Mouse (Mus musculus): ENCODE measurements around the gene Copg2. TPM values are rescaled to one million over a fixed set of nuclear protein-coding genes. Genes with fewer than 3 reads are reported as not detected.
"Not testable (repeated sequence)": the region's sequence is repeated elsewhere in the genome, so short reads cannot be mapped to it uniquely, and the experiment has no call there.

The Copg2 gene
- polyA plus RNA-seq, 1 experiment from 2014 or later: 21.1 TPM

DNA sequence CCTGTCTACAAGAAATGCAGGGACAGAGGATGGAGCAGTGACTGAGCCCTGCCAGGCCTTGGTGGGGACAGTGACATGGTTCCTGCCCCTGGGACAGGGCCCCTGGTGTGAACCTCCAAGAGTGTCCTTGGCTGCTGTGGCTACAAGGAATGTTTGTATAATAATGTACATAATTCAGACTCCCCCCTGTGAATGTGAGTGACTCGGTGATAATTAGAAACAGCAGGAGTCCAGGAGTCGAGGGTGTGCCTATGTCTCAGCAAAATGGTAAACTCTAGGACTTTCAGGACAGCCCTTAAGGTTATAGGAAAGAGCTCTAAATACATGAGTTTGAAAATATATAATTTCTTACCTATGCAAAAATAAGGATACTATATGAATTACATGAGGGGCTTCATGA lies 64.4 kb downstream of the Copg2 start:
- DNase-seq (ENCODE audit: low spot score): no peak

DNA sequence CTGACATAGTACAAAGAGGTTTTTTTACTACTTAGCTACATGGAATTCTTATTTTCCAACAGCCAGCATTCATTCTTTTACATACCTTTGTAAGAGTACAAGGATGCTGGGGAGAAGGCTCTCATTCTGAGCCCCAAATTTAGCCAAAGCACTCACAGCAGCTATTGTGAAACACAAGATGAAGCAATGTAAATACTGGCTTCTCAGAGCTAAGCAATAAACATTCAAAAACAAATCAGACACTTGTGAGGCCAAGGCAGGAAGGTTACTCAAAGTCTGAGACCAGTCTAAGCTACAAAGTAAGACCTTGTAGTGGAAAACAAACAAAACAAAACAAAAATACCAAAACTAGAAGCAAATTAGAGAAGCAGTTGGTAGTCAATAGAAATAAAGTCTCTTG lies 83.0 kb downstream of the Copg2 start:
- no peak for DNase-seq (ENCODE audit: low spot score)

DNA sequence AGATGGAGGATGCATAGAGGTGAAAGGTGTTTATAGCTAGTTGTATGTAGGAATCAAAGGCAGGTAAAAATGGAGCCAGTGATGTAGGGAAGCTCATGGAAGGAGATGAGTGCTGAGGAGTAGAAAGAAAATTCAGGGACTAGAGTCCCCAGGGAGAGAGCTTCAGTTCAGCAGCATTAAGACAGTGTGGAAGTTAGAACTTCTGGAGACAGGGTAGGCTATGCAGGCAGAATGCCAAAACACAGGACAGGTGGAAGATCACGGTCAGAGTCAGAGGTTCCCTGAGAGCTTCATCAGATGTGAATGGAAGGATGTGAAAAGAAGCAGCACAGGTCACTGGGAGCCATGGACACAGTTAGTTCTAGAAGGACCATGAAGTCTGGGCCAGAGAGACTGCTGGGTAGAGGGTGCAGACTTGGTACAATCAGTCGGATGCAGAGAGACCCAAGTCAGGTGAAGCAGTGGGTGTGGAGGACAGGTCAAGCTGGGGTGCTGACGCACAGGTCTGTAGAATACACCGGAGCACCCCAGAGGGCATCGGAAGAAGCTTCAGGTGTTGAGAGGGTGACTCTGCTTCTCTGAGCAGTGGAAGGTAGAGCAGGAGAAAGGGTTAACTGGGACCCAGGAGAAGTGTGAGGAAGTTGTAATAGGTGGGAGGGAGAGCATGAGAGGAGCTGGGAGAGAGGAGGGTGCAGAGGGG lies 91.4 kb downstream of the Copg2 start:
- no peak for DNase-seq (ENCODE audit: low spot score)

DNA sequence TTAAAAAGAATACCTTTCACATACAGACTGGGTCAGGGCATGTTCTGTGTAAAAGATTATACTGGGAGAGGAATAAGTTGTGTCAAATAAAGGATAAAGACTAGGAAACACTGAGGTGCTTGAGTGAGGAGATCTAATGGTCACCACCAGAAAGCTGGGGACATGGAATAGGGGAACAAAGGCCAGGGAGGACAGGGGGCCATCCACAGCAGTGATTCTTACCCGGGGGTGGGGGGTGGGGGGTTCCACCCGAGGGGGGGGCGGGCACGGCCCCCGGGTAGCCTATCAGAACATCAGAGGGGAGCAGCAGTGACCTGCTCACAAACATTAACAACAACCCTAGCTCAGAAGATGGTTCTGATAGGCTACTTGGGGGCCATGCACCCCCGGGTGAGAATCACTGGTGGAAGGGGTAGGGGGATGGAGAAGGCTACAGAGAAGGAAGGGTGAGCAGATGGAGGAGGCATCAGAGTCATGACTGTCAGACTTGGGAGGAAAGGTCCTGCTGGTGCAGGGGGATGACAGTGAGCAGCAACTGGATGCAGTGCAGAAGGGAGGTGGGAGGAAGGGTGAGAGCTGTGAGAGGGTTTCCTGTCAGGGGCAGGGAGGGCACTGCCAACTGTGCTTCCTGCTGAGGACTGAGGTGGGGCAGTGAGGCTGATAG lies 92.1 kb downstream of the Copg2 start:
- DNase-seq (ENCODE audit: low spot score): peak; percentile 29

DNA sequence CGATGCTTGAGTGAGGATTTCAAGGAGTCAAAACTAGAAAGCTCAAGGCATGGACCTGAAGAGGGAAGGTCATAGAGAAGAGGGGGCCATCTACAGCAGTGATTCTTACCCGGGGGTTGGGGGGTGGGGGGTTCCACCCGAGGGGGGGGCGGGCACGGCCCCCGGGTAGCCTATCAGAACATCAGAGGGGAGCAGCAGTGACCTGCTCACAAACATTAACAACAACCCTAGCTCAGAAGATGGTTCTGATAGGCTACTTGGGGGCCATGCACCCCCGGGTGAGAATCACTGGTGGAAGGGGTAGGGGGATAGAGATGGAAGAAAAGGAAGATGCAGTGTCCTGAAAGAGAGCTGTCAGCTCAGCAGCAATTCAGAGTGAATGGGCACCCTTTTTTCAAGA lies 93.7 kb downstream of the Copg2 start:
- not testable (repeated sequence) for DNase-seq (ENCODE audit: low spot score)

DNA sequence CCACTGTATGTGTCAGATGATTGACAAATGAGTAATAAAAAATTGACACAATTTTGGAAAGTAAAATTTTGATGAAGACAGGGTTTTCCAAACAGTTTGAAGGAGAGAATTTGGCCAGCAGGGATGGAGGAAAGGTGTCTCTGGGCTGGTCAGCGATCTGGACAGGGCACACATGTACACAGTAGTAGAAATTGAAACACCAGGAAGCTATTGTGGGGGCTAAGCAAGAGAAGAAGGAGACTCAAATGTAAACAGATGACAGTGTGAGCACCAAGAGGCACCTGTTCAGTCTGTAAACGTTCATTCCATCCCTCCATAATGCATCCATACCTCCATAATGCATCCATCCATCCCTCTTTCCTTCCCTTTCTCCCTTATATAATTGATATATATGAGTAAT lies 145.4 kb downstream of the Copg2 start:
- DNase-seq (ENCODE audit: low spot score): no peak

DNA sequence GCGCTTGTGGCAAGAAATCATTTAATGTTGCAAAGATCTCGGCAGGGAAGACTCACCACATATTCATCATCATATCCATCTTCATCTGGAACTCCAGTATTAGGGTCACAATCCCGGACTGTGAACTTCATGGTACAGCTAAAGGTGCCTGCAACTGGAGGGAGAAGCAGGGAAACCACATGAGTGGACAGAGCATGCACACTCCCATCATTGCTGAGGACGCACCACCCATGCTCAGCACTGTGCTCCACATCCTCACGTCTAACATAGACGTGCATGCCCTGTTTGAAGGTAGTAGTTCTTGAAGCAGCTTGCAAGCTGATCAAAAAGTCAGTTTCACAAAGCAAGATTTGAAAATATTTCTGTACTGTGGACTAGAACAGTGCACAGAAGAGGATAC lies 146.1 kb downstream of the Copg2 start:
- no peak for DNase-seq (ENCODE audit: low spot score)

DNA sequence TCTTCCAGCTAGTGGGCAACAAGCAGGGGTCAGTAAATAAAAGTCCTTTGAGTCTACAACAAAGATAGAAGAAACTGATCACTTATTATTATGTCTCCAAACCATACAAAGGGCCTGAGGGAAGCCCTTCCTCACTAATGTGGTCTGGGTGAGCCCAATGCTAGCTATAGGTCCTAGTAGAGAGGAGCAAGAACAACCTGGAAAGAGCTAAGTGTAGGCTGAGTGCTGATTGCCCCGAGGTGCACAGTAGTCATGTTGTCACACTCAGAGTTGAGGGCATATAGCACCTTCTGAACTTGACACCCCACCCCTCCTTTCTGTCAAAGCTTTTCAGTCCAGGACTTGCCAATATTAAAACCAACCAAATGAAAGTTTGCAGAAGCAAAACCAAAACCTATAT lies 146.7 kb downstream of the Copg2 start:
- DNase-seq (ENCODE audit: low spot score): no peak

DNA sequence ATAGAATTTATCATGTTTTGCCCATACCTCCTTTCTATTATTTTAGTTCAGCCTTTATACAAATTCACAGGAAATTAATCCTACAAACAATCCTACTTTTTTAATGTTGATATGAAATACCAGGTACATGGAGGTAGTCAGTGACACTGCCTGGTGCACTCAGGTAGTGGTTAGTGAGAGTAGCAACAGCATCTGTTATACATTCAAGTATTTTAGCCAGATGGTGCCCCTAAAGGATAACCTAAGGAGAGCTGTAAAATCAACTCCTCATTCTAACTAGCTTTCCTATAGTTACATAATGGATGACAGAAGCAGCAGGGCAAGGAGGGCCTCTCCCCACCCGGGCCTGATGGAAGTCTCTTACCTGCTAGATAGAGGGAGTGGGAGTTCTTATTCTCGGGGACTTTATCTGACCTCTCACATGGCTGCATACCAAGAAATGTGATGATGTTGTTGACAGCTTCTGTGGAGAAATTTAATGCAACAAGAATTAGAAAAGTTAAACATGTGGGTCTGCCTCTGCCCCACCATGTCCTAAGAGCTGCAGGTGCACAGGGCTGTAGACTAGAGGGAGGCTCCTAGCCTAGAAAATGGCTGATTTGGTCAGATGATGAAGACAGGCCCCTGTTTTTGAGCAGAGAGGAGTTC lies 147.4 kb downstream of the Copg2 start:
- DNase-seq (ENCODE audit: low spot score): no peak

DNA sequence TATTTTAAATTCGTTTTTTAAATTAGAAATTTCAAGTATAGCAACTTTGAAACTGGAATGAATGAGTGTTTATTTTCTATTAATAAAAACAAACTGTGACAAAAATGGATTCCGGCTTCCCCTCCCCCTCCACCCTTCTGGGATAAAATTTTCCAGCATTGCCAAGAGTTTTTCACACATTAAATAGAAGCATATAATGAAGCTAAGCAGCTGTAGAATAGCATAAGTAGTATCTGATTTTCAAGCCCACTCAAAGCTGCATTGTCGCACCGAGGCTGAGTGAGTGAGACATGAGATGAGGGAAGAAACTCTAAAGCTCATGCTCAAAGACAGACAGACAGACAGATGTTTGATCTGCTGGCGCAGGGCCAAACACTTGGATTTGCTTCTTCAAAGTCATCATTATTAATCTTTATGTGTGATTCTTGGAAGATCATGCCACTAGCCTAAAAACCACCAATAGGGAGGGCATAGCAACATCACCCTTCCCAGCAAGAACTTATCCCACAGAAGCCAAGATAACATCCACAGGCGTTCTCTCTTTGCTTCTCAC lies 148.2 kb downstream of the Copg2 start:
- DNase-seq (ENCODE audit: low spot score): no peak

DNA sequence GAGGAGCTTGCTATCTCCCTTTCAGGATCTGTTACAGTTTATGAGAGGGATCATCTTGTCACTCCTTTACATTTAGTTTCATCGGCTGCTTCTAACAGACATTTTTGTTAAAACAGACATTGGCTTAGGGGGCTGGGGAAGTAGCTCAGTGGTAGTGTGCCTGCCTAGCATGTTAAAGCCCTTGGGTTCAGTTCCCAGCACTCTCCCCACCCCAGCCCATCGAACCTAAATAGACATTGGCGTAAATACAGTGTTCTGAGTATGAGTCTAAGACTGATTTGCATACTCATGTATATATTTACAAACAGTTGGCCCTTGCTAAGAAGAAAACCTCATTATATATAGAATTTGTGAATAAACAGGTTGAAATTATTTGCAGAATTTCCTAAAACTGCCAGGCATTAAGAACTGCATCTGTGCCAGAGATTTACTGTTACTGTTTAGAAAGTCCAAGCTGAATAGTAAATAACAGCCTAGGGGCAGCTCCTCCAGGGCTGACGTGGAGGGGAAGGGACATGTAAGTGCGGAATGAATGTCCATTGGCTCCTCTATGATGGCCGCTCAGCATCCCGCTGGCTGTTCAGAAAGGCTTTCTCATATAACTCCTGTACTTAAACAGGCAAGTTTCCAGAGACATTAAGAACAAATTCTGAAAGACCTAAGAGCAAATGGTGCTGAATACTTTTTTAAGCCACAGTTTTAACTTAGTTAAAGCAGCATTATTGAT lies 148.8 kb downstream of the Copg2 start:
- DNase-seq (ENCODE audit: low spot score): no peak

DNA sequence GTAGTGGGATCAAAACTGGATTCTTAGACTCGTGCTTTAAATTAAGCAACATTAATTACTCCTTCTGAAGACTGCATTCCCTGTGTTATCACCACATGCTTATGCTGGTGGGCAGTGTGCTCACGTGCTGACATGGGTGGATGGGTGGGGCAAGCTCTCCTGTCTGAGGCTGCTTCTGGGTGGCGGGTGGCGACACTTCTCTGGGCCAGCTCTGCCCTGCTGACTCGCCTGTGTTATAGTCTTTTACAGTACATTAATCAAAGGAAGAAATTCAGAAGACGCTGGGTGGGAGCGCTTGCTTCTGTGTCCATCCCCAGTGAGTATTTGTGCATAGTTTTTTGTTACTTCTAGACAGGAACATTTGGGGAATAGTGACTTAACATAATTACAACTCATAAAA lies 151.0 kb downstream of the Copg2 start:
- DNase-seq (ENCODE audit: low spot score): no peak

DNA sequence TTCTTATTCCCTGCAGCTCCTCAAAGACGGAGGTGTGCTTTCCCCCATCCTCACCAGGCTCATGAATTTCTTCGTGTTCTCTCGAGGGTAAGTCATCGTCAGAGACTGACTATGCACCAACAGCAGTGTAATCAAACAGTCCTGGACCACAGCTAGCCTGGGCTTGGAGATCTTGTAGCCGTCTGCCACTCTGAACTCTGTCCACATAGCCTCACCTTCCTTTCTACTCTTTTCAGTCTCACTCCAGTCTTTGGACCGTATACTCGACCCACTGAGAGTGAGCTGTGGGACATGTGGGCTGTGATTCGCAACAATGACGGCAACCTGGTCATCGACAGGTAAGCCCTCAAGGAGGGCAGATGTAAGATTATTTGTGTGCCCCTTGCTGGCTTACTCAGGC lies 151.7 kb downstream of the Copg2 start:
- DNase-seq (ENCODE audit: low spot score): no peak

DNA sequence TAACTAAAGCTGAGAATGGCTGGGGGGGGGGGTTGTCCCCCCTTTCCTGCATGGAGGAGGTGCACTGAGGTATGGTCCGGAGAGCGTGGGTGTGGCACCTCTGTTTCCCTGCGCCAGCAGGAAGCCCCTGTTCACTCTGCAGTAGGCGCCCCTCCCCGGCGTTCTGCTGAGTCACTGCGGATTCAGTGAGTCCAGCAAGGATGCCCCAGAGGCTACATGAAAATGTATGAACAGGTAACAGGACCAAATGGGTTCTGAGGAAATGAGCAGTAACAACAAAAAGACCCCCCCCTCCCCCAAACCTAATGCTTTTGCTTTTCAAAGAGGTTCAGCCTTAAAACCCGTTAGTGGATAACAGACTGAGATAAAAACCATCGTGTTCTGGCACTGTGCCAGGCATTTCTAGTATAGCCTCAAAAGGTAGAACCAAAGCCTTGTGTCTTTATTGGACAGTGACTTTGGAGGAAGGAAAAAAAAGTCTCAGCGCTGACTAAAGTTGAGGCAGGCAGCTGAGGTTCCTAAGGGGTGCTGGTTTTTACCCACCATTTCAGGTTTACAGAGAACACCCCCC lies 157.3 kb downstream of the Copg2 start:
- DNase-seq (ENCODE audit: low spot score): no peak

DNA sequence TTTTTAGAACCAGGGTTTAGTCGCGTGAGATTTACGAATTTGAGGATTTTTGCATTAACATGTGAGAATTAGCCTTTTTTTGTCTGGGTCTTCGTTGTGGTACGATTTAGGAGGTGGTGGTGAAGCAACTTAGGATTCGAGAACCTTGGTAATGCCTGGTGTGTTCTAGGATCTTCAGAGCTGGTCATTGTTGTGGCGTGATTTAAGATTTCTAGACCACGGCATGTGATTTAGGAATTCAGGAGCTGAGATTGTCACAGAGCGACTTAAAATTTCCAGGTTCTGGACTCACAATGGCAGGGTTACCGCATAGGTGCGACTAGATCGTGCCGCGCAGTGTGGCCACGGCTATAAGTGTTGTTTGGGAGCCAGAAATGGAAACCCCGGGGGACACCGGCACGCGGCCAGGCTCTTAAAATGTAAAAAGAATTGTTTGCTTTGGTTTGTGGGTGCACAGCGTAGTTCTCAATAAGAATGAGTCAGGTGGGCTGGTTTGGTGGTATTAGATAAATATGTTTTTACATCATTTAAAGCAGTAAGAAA lies 158.1 kb downstream of the Copg2 start:
- no peak for DNase-seq (ENCODE audit: low spot score)

DNA sequence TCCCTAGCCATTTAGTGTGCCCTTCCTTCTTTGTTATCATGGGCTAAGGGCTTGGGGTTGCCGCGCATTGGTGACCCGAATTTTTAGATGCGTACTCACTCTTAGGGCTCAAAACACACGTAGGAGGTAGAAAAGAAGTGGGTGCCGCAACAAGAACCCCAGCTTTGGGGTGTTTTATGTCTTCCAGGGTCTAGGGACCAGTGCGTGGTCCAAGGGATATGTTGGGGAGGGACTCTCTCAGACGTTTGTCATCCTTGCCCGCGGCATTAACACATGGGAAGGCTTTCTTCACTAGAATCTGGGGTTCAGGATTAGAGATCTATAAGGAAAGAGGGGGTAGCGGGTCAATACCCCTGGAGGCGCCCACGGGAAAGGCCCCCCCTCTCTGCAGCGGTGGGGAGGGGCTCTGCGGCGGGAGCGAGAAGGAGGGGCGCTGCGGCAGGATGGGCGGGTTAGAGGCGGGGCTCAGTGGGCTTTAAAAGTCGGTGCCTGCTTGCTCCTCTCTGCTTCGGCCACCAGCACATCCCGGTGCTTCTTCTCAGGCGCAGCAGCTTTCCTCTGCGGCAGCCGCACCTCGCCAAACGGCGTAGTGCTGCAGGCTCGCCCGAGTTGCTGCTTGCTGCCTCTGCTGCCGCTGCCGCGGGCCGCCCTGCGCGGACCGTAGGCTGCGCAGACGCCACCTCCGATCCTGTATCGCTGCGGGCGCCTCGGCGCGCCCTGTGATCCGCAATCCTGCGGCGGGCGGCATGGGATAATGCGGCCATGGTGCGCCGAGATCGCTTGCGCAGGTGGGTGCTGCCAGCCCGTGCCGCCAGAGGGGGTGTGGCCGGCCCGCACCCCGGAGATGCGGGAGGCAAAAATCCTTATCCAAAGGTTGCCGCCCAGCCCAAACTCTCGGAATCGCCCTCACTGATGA lies 158.8 kb downstream of the Copg2 start:
- no peak for DNase-seq (ENCODE audit: low spot score)

DNA sequence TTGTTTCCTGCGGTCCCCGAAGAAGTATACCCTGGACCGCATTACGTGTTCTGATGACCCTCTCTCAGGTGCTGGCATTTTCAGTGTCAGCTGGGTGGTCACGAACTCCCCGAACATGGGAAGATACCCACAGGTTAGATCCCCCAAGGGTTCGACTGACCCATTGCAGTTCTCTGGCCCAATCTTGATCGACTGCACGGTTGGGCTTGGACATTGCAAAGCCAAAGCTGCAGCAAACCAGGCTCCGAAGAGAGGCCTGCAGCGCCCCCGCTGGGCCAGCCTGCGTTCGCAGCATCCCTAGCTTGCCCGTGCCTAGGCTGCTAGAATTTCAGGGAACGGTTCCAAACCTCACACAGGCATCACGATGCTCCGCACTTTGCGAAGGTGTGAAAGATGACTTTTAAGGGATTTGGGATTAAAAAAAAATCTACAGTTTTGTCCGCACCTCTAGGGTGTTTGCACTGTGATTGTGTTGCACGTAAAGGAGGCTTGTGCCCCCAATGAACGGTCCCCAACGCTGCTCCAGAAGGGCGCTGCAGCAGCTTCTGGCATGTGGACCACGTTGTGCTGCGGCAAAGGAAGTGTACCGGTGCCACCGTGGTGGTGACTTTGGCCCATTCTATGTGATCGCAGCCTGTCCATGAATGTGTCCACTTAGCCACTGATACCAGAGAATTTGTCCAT lies 159.6 kb downstream of the Copg2 start:
- DNase-seq (ENCODE audit: low spot score): no peak

DNA sequence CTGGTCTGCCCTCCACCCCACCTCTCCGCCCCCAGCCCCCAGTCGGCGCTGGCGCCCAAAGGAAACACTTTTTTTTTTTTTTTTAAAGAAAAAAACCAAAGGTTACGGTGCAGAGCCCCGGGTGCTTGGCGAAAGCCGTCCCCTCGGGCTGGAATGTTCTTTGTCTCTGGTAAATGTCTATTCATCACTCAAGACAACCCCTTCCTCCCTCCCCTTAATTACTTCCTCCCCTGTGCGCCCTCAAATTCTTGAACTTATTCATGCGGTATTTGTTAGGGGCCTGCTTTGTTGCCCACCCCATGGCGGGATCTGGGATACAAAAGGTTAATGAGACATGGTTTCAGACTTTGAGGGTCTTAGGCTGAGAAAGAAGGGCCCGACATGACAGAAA lies 160.2 kb downstream of the Copg2 start:
- no peak for DNase-seq (ENCODE audit: low spot score)

DNA sequence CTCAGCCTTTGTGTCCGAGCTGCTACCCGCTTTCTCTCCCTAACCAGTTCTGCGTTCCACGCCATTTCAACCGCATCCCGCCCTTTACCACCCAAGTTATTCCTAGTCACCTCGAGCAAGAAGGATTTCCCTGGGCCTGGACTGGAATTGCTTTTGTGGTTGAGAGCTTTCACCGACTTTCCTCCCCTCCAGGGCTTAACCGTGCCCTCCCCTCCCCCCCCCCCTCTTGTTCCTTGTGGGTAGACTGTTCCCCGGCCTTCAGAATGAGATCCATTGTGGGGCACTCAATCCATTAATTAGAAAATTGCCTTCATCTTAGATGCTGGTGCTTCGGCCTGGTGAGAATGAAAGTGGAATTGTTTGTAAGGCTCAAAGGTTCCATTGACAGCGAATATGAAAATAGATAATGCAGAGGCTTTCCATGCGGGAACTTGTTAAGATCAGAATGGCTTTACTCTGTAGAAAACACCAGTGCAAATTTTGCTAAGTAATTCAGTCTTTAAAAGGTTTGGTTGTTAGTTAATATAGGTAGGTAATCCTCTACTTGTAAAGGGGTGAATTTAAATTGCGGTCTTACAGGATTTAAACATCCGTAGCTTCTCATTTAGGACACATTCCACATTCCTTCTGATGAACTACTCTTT lies 160.7 kb downstream of the Copg2 start:
- DNase-seq (ENCODE audit: low spot score): no peak

Measured in thymus, postnatal 0 days (tissue).